Mouse (Mus musculus): ENCODE measurements at regions not wholly inside any gene's neighbourhood (a gene's known extent, or its start where the extent isn't known, plus 50 kb on each side); places are given as distances from the start of the nearest gene placed in this dataset.

DNA sequence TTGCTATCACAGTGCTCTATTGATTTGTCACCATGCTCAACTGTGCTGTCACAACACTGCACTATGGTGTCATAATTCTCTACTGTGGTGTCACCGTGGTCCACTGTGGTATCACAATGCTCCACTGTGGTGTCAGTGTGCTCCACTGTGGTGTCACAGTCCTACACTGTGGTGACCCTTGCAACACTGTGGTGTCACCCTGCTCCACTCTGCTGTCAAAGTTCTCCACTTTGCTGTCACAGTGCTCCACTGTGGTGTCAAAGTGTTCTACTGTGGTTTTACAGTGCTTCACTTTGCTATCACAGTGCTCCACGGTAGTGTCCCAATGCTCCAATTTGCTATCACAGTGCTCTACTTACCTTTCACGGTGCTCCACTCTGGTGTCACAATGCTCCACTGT, 74.3 kb upstream of the Trpm1 start:
- Histone ChIP-seq H3K4me2 (ENCODE audit: low read depth, low read length) (no peak overlapping the region), H3K4me1 (ENCODE audit: control insufficient read depth, insufficient read depth, low read length) (no peaks in the 10 kb centered on the region), H3K27ac (replicated peaks; ENCODE audit: low read depth, low read length) (no peak overlapping the region), H3K9ac (replicated peaks; ENCODE audit: low read length) (no peak overlapping the region), H3K36me3 (replicated peaks; ENCODE audit: control insufficient read depth, insufficient read depth, low read depth, low read length) (no peaks in the 10 kb centered on the region), H3K9me3 (replicated peaks; ENCODE audit: control insufficient read depth, low read length) (no peaks in the 10 kb centered on the region), H3K4me3 (ENCODE audit: low read depth, low read length) (no peak overlapping the region), H3K27me3 (ENCODE audit: control insufficient read depth, insufficient read depth, low read length) (no peaks in the 10 kb centered on the region)
- ATAC-seq (replicated peaks; ENCODE audit: insufficient number of reproducible peaks, low FRiP score, low TSS enrichment, low read depth) (no peak), DNase-seq (ENCODE audit: low spot score) (no peak)
- 80% methylated on average over 3 of the region's 3 CpGs for WGBS

DNA sequence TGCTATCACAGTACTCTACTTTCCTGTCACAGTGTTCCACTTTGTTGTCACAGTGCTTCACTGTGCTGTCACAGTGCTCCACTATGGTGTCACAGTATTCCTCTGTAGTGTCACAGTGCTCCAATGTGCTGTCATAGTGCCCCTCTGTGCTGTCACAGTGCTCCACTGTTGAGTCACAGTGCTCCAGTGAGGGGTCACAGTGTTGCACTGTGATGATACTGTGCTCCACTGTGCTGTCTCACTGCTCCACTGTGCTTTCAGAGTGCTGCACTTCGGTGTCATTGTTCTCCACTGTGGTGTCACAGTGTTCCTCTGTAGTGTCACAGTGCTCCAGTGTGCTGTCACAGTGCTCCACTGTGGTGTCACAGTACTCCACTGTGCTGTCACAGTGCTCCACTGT, 75.0 kb upstream of the Trpm1 start:
- DNase-seq (ENCODE audit: low spot score): no peak
- H3K4me2 ChIP-seq (ENCODE audit: low read depth, low read length): no peak overlapping the region
- no peaks in the 10 kb centered on the region for H3K4me1 ChIP-seq (ENCODE audit: control insufficient read depth, insufficient read depth, low read length)
- H3K27ac ChIP-seq (replicated peaks; ENCODE audit: low read depth, low read length): no peak overlapping the region
- H3K9me3 ChIP-seq (replicated peaks; ENCODE audit: control insufficient read depth, low read length): no peaks in the 10 kb centered on the region
- no peak for ATAC-seq (replicated peaks; ENCODE audit: insufficient number of reproducible peaks, low FRiP score, low TSS enrichment, low read depth)
- no peaks in the 10 kb centered on the region for H3K36me3 ChIP-seq (replicated peaks; ENCODE audit: control insufficient read depth, insufficient read depth, low read depth, low read length)
- no peaks in the 10 kb centered on the region for H3K27me3 ChIP-seq (ENCODE audit: control insufficient read depth, insufficient read depth, low read length)
- WGBS: 77% methylated on average over 1 of the region's 1 CpGs
- H3K4me3 ChIP-seq (ENCODE audit: low read depth, low read length): no peak overlapping the region
- H3K9ac ChIP-seq (replicated peaks; ENCODE audit: low read length): no peak overlapping the region

DNA sequence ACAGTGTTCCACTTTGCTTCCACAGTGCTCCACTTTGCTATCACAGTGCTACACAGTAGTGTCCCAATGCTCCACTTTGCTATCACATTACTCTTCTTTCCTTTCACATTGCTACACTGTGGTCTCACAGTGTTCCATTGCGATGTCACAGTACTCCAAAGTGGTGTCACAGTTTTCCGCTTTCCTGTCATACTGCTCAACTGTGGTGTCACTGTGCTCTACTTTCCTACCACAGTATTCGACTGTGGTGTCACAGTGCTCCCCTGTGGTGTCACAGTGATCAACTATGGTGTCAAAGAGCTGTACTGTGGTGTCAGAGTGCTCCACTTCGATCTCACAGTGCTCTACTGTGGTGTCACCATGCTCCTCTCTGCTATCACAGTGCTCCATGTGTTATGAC, 76.1 kb upstream of the Trpm1 start:
- Histone ChIP-seq H3K27me3 (ENCODE audit: control insufficient read depth, insufficient read depth, low read length) (no peaks in the 10 kb centered on the region), H3K9me3 (replicated peaks; ENCODE audit: control insufficient read depth, low read length) (no peaks in the 10 kb centered on the region), H3K4me2 (ENCODE audit: low read depth, low read length) (no peak overlapping the region), H3K4me3 (ENCODE audit: low read depth, low read length) (no peak overlapping the region), H3K36me3 (replicated peaks; ENCODE audit: control insufficient read depth, insufficient read depth, low read depth, low read length) (no peaks in the 10 kb centered on the region), H3K4me1 (ENCODE audit: control insufficient read depth, insufficient read depth, low read length) (no peaks in the 10 kb centered on the region), H3K27ac (replicated peaks; ENCODE audit: low read depth, low read length) (no peak overlapping the region), H3K9ac (replicated peaks; ENCODE audit: low read length) (no peak overlapping the region)
- no peak for DNase-seq (ENCODE audit: low spot score)
- no peak for ATAC-seq (replicated peaks; ENCODE audit: insufficient number of reproducible peaks, low FRiP score, low TSS enrichment, low read depth)
- 77% methylated on average over 4 of the region's 4 CpGs for WGBS

DNA sequence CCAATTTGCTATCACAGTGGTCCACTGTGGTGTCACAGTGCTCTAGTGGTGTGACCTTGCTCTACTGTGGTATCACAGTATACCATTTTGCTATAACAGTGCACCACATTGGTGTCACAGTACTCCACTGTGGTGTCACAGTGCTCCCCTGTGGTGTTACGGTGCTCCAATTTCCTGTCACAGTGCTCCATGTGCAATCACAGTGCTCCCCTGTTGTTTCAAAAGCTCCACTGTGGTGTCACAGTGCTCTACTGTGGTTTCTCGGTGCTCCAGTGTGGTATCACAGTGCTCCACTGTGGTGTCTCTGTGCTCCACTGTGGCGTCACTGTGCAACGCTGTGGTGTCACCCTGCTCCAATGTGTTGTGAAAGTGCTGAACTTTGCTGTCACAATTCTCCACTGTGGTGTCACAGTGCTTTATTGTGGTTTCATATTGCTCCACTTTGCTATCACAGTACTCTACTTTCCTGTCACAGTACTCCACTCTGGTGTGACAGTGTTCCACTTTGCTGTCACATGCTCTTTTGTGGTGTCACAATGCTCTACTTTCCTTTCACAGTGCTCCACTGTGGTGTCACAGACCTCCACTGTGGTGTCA, 76.8 kb upstream of the Trpm1 start:
- DNase-seq (ENCODE audit: low spot score) (no peak), ATAC-seq (replicated peaks; ENCODE audit: insufficient number of reproducible peaks, low FRiP score, low TSS enrichment, low read depth) (no peak)
- no peaks in the 10 kb centered on the region for H3K4me1 ChIP-seq (ENCODE audit: control insufficient read depth, insufficient read depth, low read length)
- no peaks in the 10 kb centered on the region for H3K36me3 ChIP-seq (replicated peaks; ENCODE audit: control insufficient read depth, insufficient read depth, low read depth, low read length)
- no peaks in the 10 kb centered on the region for H3K27me3 ChIP-seq (ENCODE audit: control insufficient read depth, insufficient read depth, low read length)
- H3K27ac ChIP-seq (replicated peaks; ENCODE audit: low read depth, low read length): no peak overlapping the region
- no peak overlapping the region for H3K4me3 ChIP-seq (ENCODE audit: low read depth, low read length)
- WGBS: 84% methylated on average over 4 of the region's 4 CpGs
- H3K9me3 ChIP-seq (replicated peaks; ENCODE audit: control insufficient read depth, low read length): no peaks in the 10 kb centered on the region
- no peak overlapping the region for H3K9ac ChIP-seq (replicated peaks; ENCODE audit: low read length)
- H3K4me2 ChIP-seq (ENCODE audit: low read depth, low read length): no peak overlapping the region

DNA sequence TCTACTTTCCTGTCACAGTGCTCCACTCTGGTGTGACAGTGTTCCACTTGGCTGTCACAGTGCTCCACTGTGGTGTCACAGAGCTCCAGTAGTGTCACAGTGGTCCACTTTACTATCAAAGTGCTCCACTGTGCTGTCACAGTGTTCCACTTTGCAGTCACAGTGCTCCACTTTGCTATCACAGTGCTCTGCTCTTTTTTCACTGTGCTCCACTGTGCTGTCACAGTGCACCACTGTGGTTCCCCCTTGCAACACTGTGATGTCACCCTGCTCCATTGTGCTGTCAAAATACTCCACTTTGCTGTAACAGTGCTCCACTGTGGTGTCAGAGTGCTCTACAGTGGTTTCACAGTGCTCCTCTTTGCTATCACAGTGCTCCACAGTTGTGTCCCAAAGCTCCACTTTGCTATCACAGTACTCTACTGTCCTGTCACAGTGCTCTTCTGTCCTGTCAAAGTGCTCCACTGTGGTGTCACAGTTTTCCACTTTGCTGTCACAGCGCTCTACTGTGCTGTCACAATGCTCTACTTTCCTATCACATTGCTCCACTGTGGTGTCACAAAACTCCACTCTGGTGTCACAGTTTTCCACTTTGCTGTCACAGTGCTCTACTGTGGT, 77.8 kb upstream of the Trpm1 start:
- Histone ChIP-seq H3K4me3 (ENCODE audit: low read depth, low read length) (no peak overlapping the region), H3K27me3 (ENCODE audit: control insufficient read depth, insufficient read depth, low read length) (no peaks in the 10 kb centered on the region), H3K9me3 (replicated peaks; ENCODE audit: control insufficient read depth, low read length) (no peaks in the 10 kb centered on the region), H3K27ac (replicated peaks; ENCODE audit: low read depth, low read length) (no peak overlapping the region), H3K4me2 (ENCODE audit: low read depth, low read length) (no peak overlapping the region), H3K9ac (replicated peaks; ENCODE audit: low read length) (no peak overlapping the region), H3K4me1 (ENCODE audit: control insufficient read depth, insufficient read depth, low read length) (no peaks in the 10 kb centered on the region), H3K36me3 (replicated peaks; ENCODE audit: control insufficient read depth, insufficient read depth, low read depth, low read length) (no peaks in the 10 kb centered on the region)
- ATAC-seq (replicated peaks; ENCODE audit: insufficient number of reproducible peaks, low FRiP score, low TSS enrichment, low read depth) (no peak), DNase-seq (ENCODE audit: low spot score) (no peak)
- 93% methylated on average over 1 of the region's 1 CpGs for WGBS

DNA sequence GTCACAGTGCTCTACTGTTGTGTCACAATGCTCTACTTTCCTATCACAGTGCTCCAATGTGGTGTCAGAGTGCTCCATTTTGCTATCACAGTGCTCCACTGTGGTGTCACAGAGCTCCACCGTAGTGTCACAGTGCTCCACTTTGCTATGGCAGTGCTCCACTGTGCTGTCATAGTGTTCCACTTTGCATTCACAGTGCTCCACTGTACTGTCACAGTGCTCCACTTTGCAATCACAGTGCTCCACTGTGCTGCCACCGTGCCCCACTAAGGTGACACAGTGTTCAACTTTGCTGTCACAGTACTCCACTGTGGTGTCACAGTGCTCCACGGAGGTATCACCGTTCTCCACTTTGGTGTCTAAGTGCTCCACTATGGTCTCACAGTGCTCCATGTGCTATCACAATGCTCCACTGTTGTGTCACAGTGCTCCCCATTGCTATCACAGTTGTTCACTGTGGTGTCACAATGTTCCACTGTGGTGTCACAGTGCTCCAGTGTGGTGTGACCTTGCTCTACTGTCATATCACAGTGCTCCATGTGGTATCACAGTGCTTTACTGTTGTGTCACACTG, 78.9 kb upstream of the Trpm1 start:
- WGBS: 96% methylated on average over 4 of the region's 4 CpGs
- H3K4me3 ChIP-seq (ENCODE audit: low read depth, low read length): no peak overlapping the region
- no peaks in the 10 kb centered on the region for H3K36me3 ChIP-seq (replicated peaks; ENCODE audit: control insufficient read depth, insufficient read depth, low read depth, low read length)
- no peaks in the 10 kb centered on the region for H3K4me1 ChIP-seq (ENCODE audit: control insufficient read depth, insufficient read depth, low read length)
- no peaks in the 10 kb centered on the region for H3K27me3 ChIP-seq (ENCODE audit: control insufficient read depth, insufficient read depth, low read length)
- ATAC-seq (replicated peaks; ENCODE audit: insufficient number of reproducible peaks, low FRiP score, low TSS enrichment, low read depth): no peak
- H3K4me2 ChIP-seq (ENCODE audit: low read depth, low read length): no peak overlapping the region
- H3K27ac ChIP-seq (replicated peaks; ENCODE audit: low read depth, low read length): no peak overlapping the region
- no peak overlapping the region for H3K9ac ChIP-seq (replicated peaks; ENCODE audit: low read length)
- DNase-seq (ENCODE audit: low spot score): no peak
- H3K9me3 ChIP-seq (replicated peaks; ENCODE audit: control insufficient read depth, low read length): no peaks in the 10 kb centered on the region

DNA sequence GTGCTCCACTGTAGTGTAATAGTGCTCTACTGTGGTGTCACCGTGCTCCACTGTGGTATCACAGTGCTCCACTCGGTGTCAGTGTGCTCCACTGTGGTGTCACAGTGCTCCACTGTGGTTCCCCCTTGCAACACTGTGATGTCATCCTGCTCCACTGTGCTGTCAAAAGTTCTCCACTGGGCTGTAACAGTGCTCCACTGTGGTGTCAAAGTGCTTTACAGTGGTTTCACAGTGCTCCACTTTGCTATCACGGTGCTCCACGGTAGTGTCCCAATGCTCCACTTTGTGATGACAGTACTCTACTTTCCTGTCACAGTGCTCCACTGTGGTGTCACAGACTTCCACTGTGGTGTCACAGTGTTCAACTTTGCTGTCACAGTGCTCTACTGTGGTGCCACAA, 79.4 kb upstream of the Trpm1 start:
- no peaks in the 10 kb centered on the region for H3K36me3 ChIP-seq (replicated peaks; ENCODE audit: control insufficient read depth, insufficient read depth, low read depth, low read length)
- DNase-seq (ENCODE audit: low spot score) (no peak), ATAC-seq (replicated peaks; ENCODE audit: insufficient number of reproducible peaks, low FRiP score, low TSS enrichment, low read depth) (no peak)
- H3K4me1 ChIP-seq (ENCODE audit: control insufficient read depth, insufficient read depth, low read length): no peaks in the 10 kb centered on the region
- no peak overlapping the region for H3K9ac ChIP-seq (replicated peaks; ENCODE audit: low read length)
- H3K4me3 ChIP-seq (ENCODE audit: low read depth, low read length): no peak overlapping the region
- H3K9me3 ChIP-seq (replicated peaks; ENCODE audit: control insufficient read depth, low read length): no peaks in the 10 kb centered on the region
- 93% methylated on average over 4 of the region's 4 CpGs for WGBS
- no peak overlapping the region for H3K4me2 ChIP-seq (ENCODE audit: low read depth, low read length)
- no peak overlapping the region for H3K27ac ChIP-seq (replicated peaks; ENCODE audit: low read depth, low read length)
- H3K27me3 ChIP-seq (ENCODE audit: control insufficient read depth, insufficient read depth, low read length): no peaks in the 10 kb centered on the region

DNA sequence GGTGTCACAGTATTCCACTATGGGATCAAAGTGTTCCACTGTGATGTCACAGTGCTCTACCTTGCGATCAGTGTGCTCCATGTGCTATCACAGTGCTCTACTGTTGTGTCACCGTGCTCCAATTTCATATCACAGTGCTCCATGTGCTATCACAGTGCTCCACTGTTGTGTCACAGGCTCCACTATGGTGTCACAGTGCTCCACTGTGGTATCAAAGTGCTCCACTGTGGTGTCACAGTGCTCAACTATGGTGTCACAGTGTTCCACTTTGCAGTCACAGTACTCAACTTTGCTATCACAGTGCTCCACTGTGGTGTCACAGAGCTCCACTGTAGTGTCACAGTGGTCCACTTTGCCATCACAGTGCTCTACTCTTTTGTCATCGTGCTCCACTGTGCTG, 79.9 kb upstream of the Trpm1 start:
- 87% methylated on average over 3 of the region's 3 CpGs for WGBS
- Histone ChIP-seq H3K27me3 (ENCODE audit: control insufficient read depth, insufficient read depth, low read length) (no peaks in the 10 kb centered on the region), H3K4me3 (ENCODE audit: low read depth, low read length) (no peak overlapping the region), H3K4me1 (ENCODE audit: control insufficient read depth, insufficient read depth, low read length) (no peaks in the 10 kb centered on the region), H3K9me3 (replicated peaks; ENCODE audit: control insufficient read depth, low read length) (no peaks in the 10 kb centered on the region), H3K4me2 (ENCODE audit: low read depth, low read length) (no peak overlapping the region), H3K36me3 (replicated peaks; ENCODE audit: control insufficient read depth, insufficient read depth, low read depth, low read length) (no peaks in the 10 kb centered on the region), H3K27ac (replicated peaks; ENCODE audit: low read depth, low read length) (no peak overlapping the region), H3K9ac (replicated peaks; ENCODE audit: low read length) (no peak overlapping the region)
- ATAC-seq (replicated peaks; ENCODE audit: insufficient number of reproducible peaks, low FRiP score, low TSS enrichment, low read depth): no peak
- no peak for DNase-seq (ENCODE audit: low spot score)

Measured in embryonic facial prominence, embryonic 11.5 days (tissue).